Mouse (Mus musculus) liver, embryonic 11.5 days (tissue): ENCODE data around the gene Cyb561d2. TPM values are rescaled to one million over a fixed set of nuclear protein-coding genes. Genes with fewer than 3 reads are reported as not detected.

Source experiments
- ATAC-seq: fragments of 200-750 bp; cut with Nextera tagmentation; replicated peaks from 2 replicates; pipeline ENCODE4 v1.8.0; 2017; ENCODE audit warnings: moderate number of reproducible peaks, mild to moderate bottlenecking, moderate TSS enrichment, moderate library complexity; ENCODE audit not compliant: low FRiP score
- DNase-seq: peaks from one replicate; pipeline ENCODE4 v3.0.0-alpha.2; 2017; ENCODE audit warnings: low spot score
- H3K27ac ChIP-seq: fragments of 300-500 bp; sonication (generic); 2 replicates; pipeline ENCODE4 v1.5.1; 2014; ENCODE audit warnings: mild to moderate bottlenecking, low read depth, low read length, control low read depth
- H3K27me3 ChIP-seq: fragments of 300-500 bp; sonication (generic); replicated peaks from 2 replicates; pipeline ENCODE4 v1.6.1; 2014; ENCODE audit warnings: low read length, mixed read lengths; ENCODE audit not compliant: control insufficient read depth, insufficient read depth
- H3K36me3 ChIP-seq: fragments of 300-500 bp; sonication (generic); 2 replicates; pipeline ENCODE4 v1.6.1; 2014; ENCODE audit warnings: mild to moderate bottlenecking, low read length, moderate library complexity, mixed read lengths; ENCODE audit not compliant: control insufficient read depth, insufficient read depth
- H3K4me1 ChIP-seq: fragments of 300-500 bp; sonication (generic); replicated peaks from 2 replicates; pipeline ENCODE4 v1.6.1; 2014; ENCODE audit warnings: low read length, mixed read lengths; ENCODE audit not compliant: control insufficient read depth, insufficient read depth
- H3K4me2 ChIP-seq: fragments of 300-500 bp; sonication (generic); 2 replicates; pipeline ENCODE4 v1.6.1; 2014; ENCODE audit warnings: mild to moderate bottlenecking, control low read depth, moderate library complexity
- H3K4me3 ChIP-seq: fragments of 300-500 bp; sonication (generic); 2 replicates; pipeline ENCODE4 v1.5.1; 2014; ENCODE audit warnings: low read depth, low read length, control low read depth
- H3K9ac ChIP-seq: fragments of 300-500 bp; sonication (generic); 2 replicates; pipeline ENCODE4 v1.6.1; 2014; ENCODE audit warnings: low read depth, low read length, control low read depth
- H3K9me3 ChIP-seq: fragments of 300-500 bp; sonication (generic); 2 replicates; pipeline ENCODE4 v1.6.1; 2016; ENCODE audit warnings: low read length, inconsistent platforms, mixed read lengths; ENCODE audit not compliant: control insufficient read depth
- WGBS: fragments of 180-500 bp; shearing (Covaris S2); extraction: QIAGEN DNeasy Blood & Tissue Kit; methylation state at CpG from one replicate; pipeline ENCODE4 v1.1.7; 2014; 5-methylcytosine and 5-hydroxymethylcytosine counted together
- polyA plus RNA-seq: library from polyadenylated mRNA; unstranded; fragments of >200 nt; fragmentation: Nextera tagmentation; extraction: Ambion mirVana; gene quantifications from 2 replicates; pipeline ENCODE4 v1.2.1, GENCODE M21; 2014

Gene Cyb561d2
- polyA plus RNA-seq, 1 experiment from 2014 or later = 28.9 TPM

GRCm38 (mm10) chr9:107582509-107583062 lies 40.6 kb upstream of the Cyb561d2 start:
- ATAC-seq = no peak
- Histone ChIP-seq H3K9me3 (no peaks in the 10 kb centered on the region), H3K4me1 (peaks cover 27% of the 10 kb centered on the region), H3K36me3 (peaks cover 7% of the 10 kb centered on the region; the same call in 1 of the 2 replicates), H3K9ac (peak overlapping the region; percentile 86), H3K27ac (peak overlapping the region; percentile 34; the same call in 1 of the 2 replicates), H3K4me3 (0 out of 2 replicates have a peak overlapping the region, but pooled peaks have one; percentile 5), H3K4me2 (peak overlapping the region; percentile 89), H3K27me3 (no peaks in the 10 kb centered on the region)
- no peak for DNase-seq
- 88% methylated on average over 7 of the region's 7 CpGs for WGBS

- WGBS = 52% methylated on average over 4 of the region's 4 CpGs
- H3K36me3 ChIP-seq = peaks cover 7% of the 10 kb centered on the region; the same call in 1 of the 2 replicates
- ATAC-seq = no peak
- peak overlapping the region; percentile 95 for H3K27ac ChIP-seq
- H3K9ac ChIP-seq = peak overlapping the region; percentile 86
- peak overlapping the region; percentile 60 for H3K4me3 ChIP-seq
- no peaks in the 10 kb centered on the region for H3K27me3 ChIP-seq
- no peak for DNase-seq
- no peaks in the 10 kb centered on the region for H3K9me3 ChIP-seq
- peak overlapping the region; percentile 89 for H3K4me2 ChIP-seq
- peaks cover 32% of the 10 kb centered on the region for H3K4me1 ChIP-seq
Measured at GRCm38 (mm10) chr9:107581584-107581983, 39.6 kb upstream of the Cyb561d2 start.

- H3K27ac ChIP-seq = peak within 1 kb of the TSS; percentile 95
- H3K27me3 ChIP-seq = no peaks in the 10 kb centered on the region
- H3K9me3 ChIP-seq = no peaks in the 10 kb centered on the region
- peaks cover 7% of the 10 kb centered on the region; the same call in 1 of the 2 replicates for H3K36me3 ChIP-seq
- peak within 1 kb of the TSS; percentile 89 for H3K4me2 ChIP-seq
- ATAC-seq (peak; percentile 78), DNase-seq (peak; percentile 79)
- under 1% methylated on average over 32 of the region's 32 CpGs for WGBS
- peaks cover 35% of the 10 kb centered on the region for H3K4me1 ChIP-seq
- H3K9ac ChIP-seq = peak within 1 kb of the TSS; percentile 86
- peak within 1 kb of the TSS; percentile 60 for H3K4me3 ChIP-seq
Measured at GRCm38 (mm10) chr9:107580501-107581317, 38.7 kb upstream of the Cyb561d2 start, which contains the start of gene Hyal3. Hyal3 (plus strand) TSS chr9:107580818.

- 95% methylated on average over 14 of the region's 14 CpGs for WGBS
- Histone ChIP-seq H3K4me2 (no peak overlapping the region), H3K27me3 (no peaks in the 10 kb centered on the region), H3K27ac (no peak overlapping the region), H3K4me3 (no peak overlapping the region), H3K9ac (no peak overlapping the region), H3K4me1 (peaks cover 35% of the 10 kb centered on the region), H3K9me3 (no peaks in the 10 kb centered on the region), H3K36me3 (peaks cover 7% of the 10 kb centered on the region; the same call in 1 of the 2 replicates)
- no peak for DNase-seq
- no peak for ATAC-seq
Measured at GRCm38 (mm10) chr9:107579023-107579900, 37.3 kb upstream of the Cyb561d2 start.

- no peak within 1 kb of the TSS for H3K4me2 ChIP-seq
- H3K27ac ChIP-seq = no peak within 1 kb of the TSS
- H3K4me1 ChIP-seq = peaks cover 35% of the 10 kb centered on the region
- H3K4me3 ChIP-seq = no peak within 1 kb of the TSS
- ATAC-seq (no peak), DNase-seq (no peak)
- peaks cover 8% of the 10 kb centered on the region for H3K36me3 ChIP-seq
- no peaks in the 10 kb centered on the region for H3K9me3 ChIP-seq
- H3K27me3 ChIP-seq = no peaks in the 10 kb centered on the region
- WGBS = 83% methylated on average over 3 of the region's 3 CpGs
- no peak within 1 kb of the TSS for H3K9ac ChIP-seq
Measured at GRCm38 (mm10) chr9:107578587-107578986, 36.6 kb upstream of the Cyb561d2 start, which contains the start of gene Naa80. Naa80 (plus strand) TSS chr9:107578887.

GRCm38 (mm10) chr9:107577871-107578270 lies 35.9 kb upstream of the Cyb561d2 start:
- Histone ChIP-seq H3K4me1 (peaks cover 31% of the 10 kb centered on the region), H3K4me3 (no peak overlapping the region), H3K4me2 (no peak overlapping the region), H3K9ac (no peak overlapping the region), H3K36me3 (peaks cover 10% of the 10 kb centered on the region), H3K27ac (no peak overlapping the region), H3K27me3 (no peaks in the 10 kb centered on the region), H3K9me3 (no peaks in the 10 kb centered on the region)
- WGBS = 90% methylated on average over 10 of the region's 10 CpGs
- ATAC-seq (no peak), DNase-seq (no peak)

GRCm38 (mm10) chr9:107576357-107577107 lies 34.5 kb upstream of the Cyb561d2 start, which contains the start of gene Hyal1:
Hyal1 (plus strand) TSS chr9:107576927.
- Histone ChIP-seq H3K27ac (peak within 1 kb of the TSS; percentile 74), H3K4me3 (peak within 1 kb of the TSS; percentile 51), H3K9me3 (no peaks in the 10 kb centered on the region), H3K27me3 (no peaks in the 10 kb centered on the region), H3K36me3 (peaks cover 21% of the 10 kb centered on the region), H3K4me1 (peaks cover 32% of the 10 kb centered on the region), H3K4me2 (peak within 1 kb of the TSS; percentile 88), H3K9ac (peak within 1 kb of the TSS; percentile 71)
- peak; percentile 78 for ATAC-seq
- DNase-seq = peak; percentile 84
- WGBS = 30% methylated on average over 16 of the region's 16 CpGs
